Mouse (Mus musculus) common myeloid progenitor, adult 5-6 weeks (primary cell): ENCODE data around the gene Zfp932. TPM values are rescaled to one million over a fixed set of nuclear protein-coding genes. Genes with fewer than 3 reads are reported as not detected.
"Not testable (repeated sequence)": the region's sequence is repeated elsewhere in the genome, so short reads cannot be mapped to it uniquely, and the experiment has no call there.

Experiments used
- ATAC-seq: replicated peaks from 2 replicates; pipeline ENCODE4 v1.8.0; 2016; ENCODE audit warnings: low read depth, mild to moderate bottlenecking, moderate TSS enrichment, inconsistent platforms; ENCODE audit not compliant: poor library complexity, severe bottlenecking
- total RNA-seq: library from RNA; stranded (forward); fragments of 200-1000, 187-1606 nt; gene quantifications from 2 replicates; pipeline ENCODE4 v1.2.3, GENCODE M21; 2017

The Zfp932 gene
- 77.3 and 92.4 TPM in 2 replicates for total RNA-seq

DNA sequence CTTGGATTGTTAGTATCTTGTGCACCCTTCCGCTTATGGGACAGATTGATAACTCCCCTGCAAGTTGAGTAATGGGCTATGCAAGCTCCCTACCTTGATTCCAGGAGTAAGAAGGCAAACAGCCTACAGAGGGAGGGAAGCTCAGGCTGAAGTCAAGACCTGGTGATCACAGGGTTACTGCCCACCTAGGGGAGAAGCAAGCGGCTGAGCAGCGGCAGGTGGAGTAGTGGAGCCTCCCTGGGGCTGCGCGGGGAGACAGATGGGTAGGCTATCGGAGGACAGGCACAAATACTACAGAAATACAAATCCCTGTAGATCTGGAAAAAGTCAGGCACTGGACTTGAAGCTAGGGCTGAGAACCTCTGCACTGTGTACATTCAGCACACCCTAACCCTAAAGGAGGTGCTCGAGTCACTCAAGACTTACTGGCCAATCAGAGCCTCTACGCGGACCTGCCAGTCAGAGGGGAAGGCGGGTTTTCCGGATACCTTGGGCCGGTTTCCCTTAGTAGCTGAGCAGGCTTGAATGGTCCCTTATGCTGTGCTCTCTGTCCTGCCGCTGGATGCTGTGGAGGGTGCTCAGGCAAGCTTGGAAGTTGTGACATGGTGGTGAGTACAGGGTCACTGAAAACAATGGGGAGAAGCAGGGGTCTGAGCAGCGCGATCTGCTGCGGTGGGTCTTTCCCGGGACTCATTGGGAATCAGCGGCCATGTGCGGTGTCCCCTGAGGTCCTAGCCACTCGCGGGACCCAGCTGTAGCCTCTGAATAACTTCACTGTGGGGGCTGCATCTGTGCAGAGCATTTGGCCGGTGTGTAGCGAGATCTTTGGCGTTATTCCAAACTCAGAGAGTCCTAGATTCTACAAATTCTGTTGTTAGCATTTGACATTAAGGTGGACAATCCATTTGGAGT is at the start of gene Zfp932:
Gene Zfp932 (plus strand): TSS at position 496 of the 912 bp plus-strand sequence.
- peak; percentile 100 for ATAC-seq

DNA sequence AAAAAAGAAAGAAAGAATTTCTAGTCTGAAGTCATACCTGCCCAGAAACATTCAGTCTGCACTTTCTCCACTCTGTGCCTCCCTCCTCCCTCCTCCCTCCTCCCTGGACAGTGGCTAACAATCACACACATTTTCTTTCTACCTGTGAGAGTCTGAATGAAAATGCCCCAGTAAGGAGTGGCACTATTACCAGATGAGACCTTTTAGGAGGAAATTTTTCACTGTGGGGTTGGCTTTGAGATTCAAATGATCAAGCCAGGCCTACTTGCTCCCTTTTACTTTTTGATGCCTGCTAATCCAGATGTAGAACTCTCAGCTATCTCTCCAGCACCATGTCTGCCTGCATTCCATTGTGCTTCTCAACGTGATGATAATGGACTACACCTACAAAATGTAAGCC is 46.0 kb upstream of the Zfp932 start:
- no peak for ATAC-seq

- not testable (repeated sequence) for ATAC-seq
Measured at GRCm38 (mm10) chr5:109980743-109981142, 15.6 kb upstream of the Zfp932 start.

- not testable (repeated sequence) for ATAC-seq
Measured at GRCm38 (mm10) chr5:109995461-109995860, 860 bp upstream of the Zfp932 start.

GRCm38 (mm10) chr5:110015775-110016174 is 19.5 kb downstream of the Zfp932 start:
- not testable (repeated sequence) for ATAC-seq

DNA sequence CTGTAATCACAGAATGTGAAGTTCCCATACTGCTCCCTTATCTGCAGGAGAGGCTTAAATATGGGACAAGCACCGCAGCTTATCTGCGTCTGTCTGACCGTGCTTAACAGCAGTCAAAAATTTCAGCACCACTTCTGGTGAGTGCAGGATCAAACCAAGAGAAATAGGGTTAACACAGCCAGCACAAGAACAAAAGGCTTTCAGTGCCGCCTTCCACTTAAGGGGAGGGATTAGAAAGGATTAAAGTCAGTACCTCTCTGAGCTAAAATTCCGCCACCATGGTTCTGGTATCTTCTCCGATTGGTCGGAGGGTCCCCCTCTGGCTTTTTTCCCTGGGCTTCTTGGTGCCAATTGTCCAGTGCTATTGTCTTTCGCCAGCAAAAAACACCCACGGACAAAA is 27.0 kb downstream of the Zfp932 start:
- no peak for ATAC-seq

GRCm38 (mm10) chr5:110023694-110024427 is 27.5 kb downstream of the Zfp932 start:
- ATAC-seq: peak; percentile 80

GRCm38 (mm10) chr5:110057637-110058408 is 61.5 kb downstream of the Zfp932 start:
- ATAC-seq: peak; percentile 99

Other genes with a start within 250 kb of the Zfp932 start
- 13.8 and 17.6 TPM in 2 replicates for gene 4930522L14Rik, start 244.6 kb upstream of the Zfp932 start, total RNA-seq
- gene Gm15446, start 73.1 kb upstream of the Zfp932 start, total RNA-seq: 164 and 199 TPM in 2 replicates
- gene Gm17655, start 76.0 kb downstream of the Zfp932 start, total RNA-seq: 4.0 and 10.4 TPM in 2 replicates
- 3.0 and 4.6 TPM in 2 replicates for gene Gm35315, start 97.9 kb downstream of the Zfp932 start, total RNA-seq
- gene Plcxd1, start 103.4 kb downstream of the Zfp932 start, total RNA-seq: 0.05 TPM in 1 of 2 replicates, not detected in the other
- 15.7 and 18.0 TPM in 2 replicates for gene Gtpbp6, start 111.7 kb downstream of the Zfp932 start, total RNA-seq
- gene Zfp605, start 113.6 kb downstream of the Zfp932 start, total RNA-seq: 11.7 and 16.1 TPM in 2 replicates
- 46.9 and 66.0 TPM in 2 replicates for gene Chfr, start 139.3 kb downstream of the Zfp932 start, total RNA-seq
- 23.5 and 35.6 TPM in 2 replicates for gene Golga3, start 180.2 kb downstream of the Zfp932 start, total RNA-seq
- 55.2 and 75.7 TPM in 2 replicates for gene Ankle2, start 234.5 kb downstream of the Zfp932 start, total RNA-seq